Mouse (Mus musculus) stomach, postnatal 0 days (tissue): ENCODE measurements around the gene Slc3a2.

Source experiments
- CTCF ChIP-seq: IDR thresholded peaks from 2 replicates; pipeline ENCODE4 v1.5.1; 2016; ENCODE audit warnings: antibody characterized with exemption, low read depth, mild to moderate bottlenecking, moderate library complexity
- EP300 ChIP-seq: optimal IDR thresholded peaks from 2 replicates; pipeline ENCODE3; 2016; ENCODE audit warnings: antibody characterized with exemption

DNA sequence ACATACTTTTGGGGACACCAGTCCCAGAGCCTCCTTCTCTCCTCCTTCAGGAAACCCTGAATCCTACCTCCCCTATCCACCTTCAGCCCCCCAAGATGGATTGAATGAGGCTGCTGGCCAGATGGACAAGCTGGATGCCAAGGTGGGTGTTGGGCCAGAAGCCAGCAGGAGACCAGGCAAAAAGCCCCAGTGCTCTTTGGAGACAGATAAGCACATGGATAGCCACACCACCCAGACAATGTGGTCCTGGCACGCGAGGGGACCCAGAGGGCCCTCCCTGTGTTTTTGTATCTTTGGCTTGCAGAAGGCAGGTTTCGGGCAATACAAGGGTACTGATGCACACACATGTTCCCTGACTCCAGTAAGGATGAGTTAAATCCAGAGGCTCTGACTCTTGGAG, 58.3 kb downstream of the Slc3a2 start:
- TF ChIP-seq CTCF = no peak
- TF ChIP-seq EP300 = no peak
